Mouse (Mus musculus) heart, adult 2 months (tissue): ENCODE results near the gene Mgat5. TPM values are rescaled to one million over a fixed set of nuclear protein-coding genes. Genes with fewer than 3 reads are reported as not detected.

ENCODE experiments used
- DNase-seq, 2 experiments: peaks; one replicate each; pipeline ENCODE4 v3.0.0; 2021
- H3K27ac ChIP-seq: fragments of 200-600 bp; 2 replicates; pipeline ENCODE4 v1.8.1; 2022
- H3K27me3 ChIP-seq: fragments of 200-500 bp; 2 replicates; pipeline ENCODE4 v1.6.1; 2012; ENCODE audit warnings: mild to moderate bottlenecking, low read length, inconsistent platforms, mixed read lengths; ENCODE audit not compliant: control insufficient read depth, insufficient read depth
- H3K36me3 ChIP-seq: fragments of 200-500 bp; 2 replicates; pipeline ENCODE4 v1.6.1; 2012; ENCODE audit warnings: low read length, inconsistent platforms; ENCODE audit not compliant: control insufficient read depth, insufficient read depth
- H3K4me1 ChIP-seq: fragments of 200-500 bp; 2 replicates; pipeline ENCODE4 v1.6.1; 2011; ENCODE audit warnings: low read length; ENCODE audit not compliant: control insufficient read depth, insufficient read depth
- H3K4me3 ChIP-seq: fragments of 200-600 bp; 2 replicates; pipeline ENCODE4 v1.8.1; 2022
- H3K79me2 ChIP-seq: fragments of 200-500 bp; replicated peaks from 2 replicates; pipeline ENCODE4 v1.6.1; 2012; ENCODE audit warnings: mild to moderate bottlenecking, inconsistent platforms, low read length, moderate library complexity, mixed read lengths; ENCODE audit not compliant: control insufficient read depth, insufficient read depth
- H3K9ac ChIP-seq: fragments of 200-500 bp; 2 replicates; pipeline ENCODE4 v1.6.1; 2012; ENCODE audit warnings: low read depth, mild to moderate bottlenecking, control low read depth, inconsistent platforms, low read length, mixed read lengths
- CTCF ChIP-seq: fragments of 200-600 bp; IDR thresholded peaks from 2 replicates; pipeline ENCODE4 v1.8.1; 2022; ENCODE audit warnings: antibody characterized with exemption, mild to moderate bottlenecking, moderate library complexity
- EP300 ChIP-seq: fragments of 200-500 bp; IDR thresholded peaks from 2 replicates; pipeline ENCODE4 v1.6.1; 2011; ENCODE audit warnings: low read depth, low read length, control low read depth; ENCODE audit not compliant: insufficient read depth
- POLR2A ChIP-seq: fragments of 200-500 bp; IDR thresholded peaks from 2 replicates; pipeline ENCODE4 v1.6.1; 2011; ENCODE audit warnings: mild to moderate bottlenecking, low read depth, low read length, control low read depth; ENCODE audit not compliant: insufficient read depth
- WGBS: fragments of 180-500 bp; shearing (Covaris S2); methylation state at CpG from one replicate; pipeline ENCODE4 v1.1.7; 2018; 5-methylcytosine and 5-hydroxymethylcytosine counted together
- intact Hi-C: fragments of 180-260 bp; cut with DNase I; formaldehyde crosslinking; loops from one replicate; pipeline ENCODE4 v1.15.1; 2025
- polyA plus RNA-seq: library from polyadenylated mRNA; depleted of rRNA; stranded (reverse); fragments of >200 nt; gene quantifications from 2 replicates; pipeline ENCODE4 v1.2.3, GENCODE M21; 2012
- total RNA-seq, 2 experiments: library from RNA; stranded (reverse); gene quantifications; 2 replicates each; pipeline ENCODE4 v1.2.3; 2021

Mgat5 gene
- total and polyA plus RNA-seq, 3 experiments: 5.6 to 16.7 (median 13.6) TPM

GRCm38 (mm10) chr1:127212812-127213211 lies 8.0 kb downstream of the Mgat5 start:
- no peak for TF ChIP-seq CTCF
- no peak for TF ChIP-seq POLR2A
- TF ChIP-seq EP300: no peak
- Histone ChIP-seq H3K4me1 (peaks cover 3% of the 10 kb centered on the region), H3K27me3 (no peaks in the 10 kb centered on the region), H3K27ac (no peak overlapping the region), H3K79me2 (peaks cover 4% of the 10 kb centered on the region), H3K9ac (no peak overlapping the region), H3K36me3 (no peaks in the 10 kb centered on the region), H3K4me3 (no peak overlapping the region)
- intact Hi-C loops: no loop called here
- no peak for DNase-seq
- WGBS: 43% methylated on average over 1 of the region's 1 CpGs

GRCm38 (mm10) chr1:127213434-127213833 lies 8.6 kb downstream of the Mgat5 start:
- intact Hi-C loops: no loop called here
- H3K36me3 ChIP-seq: no peaks in the 10 kb centered on the region
- DNase-seq: no peak
- H3K27me3 ChIP-seq: no peaks in the 10 kb centered on the region
- TF ChIP-seq EP300 (no peak), CTCF (no peak), POLR2A (no peak)
- H3K4me1 ChIP-seq: peaks cover 3% of the 10 kb centered on the region
- peaks cover 4% of the 10 kb centered on the region for H3K79me2 ChIP-seq
- no peak overlapping the region for H3K9ac ChIP-seq
- H3K27ac ChIP-seq: no peak overlapping the region
- H3K4me3 ChIP-seq: no peak overlapping the region
- WGBS: 76% methylated on average over 3 of the region's 3 CpGs

- H3K79me2 ChIP-seq: peaks cover 4% of the 10 kb centered on the region
- WGBS: 94% methylated on average over 8 of the region's 8 CpGs
- H3K27ac ChIP-seq: no peak overlapping the region
- H3K9ac ChIP-seq: no peak overlapping the region
- H3K27me3 ChIP-seq: no peaks in the 10 kb centered on the region
- intact Hi-C loops: no loop called here
- peaks cover 3% of the 10 kb centered on the region for H3K4me1 ChIP-seq
- no peaks in the 10 kb centered on the region for H3K36me3 ChIP-seq
- no peak overlapping the region for H3K4me3 ChIP-seq
- no peak for DNase-seq
- TF ChIP-seq EP300: no peak
- no peak for TF ChIP-seq CTCF
- no peak for TF ChIP-seq POLR2A
Observed at GRCm38 (mm10) chr1:127214585-127215232, 9.9 kb downstream of the Mgat5 start.

GRCm38 (mm10) chr1:127216979-127217378 lies 12.2 kb downstream of the Mgat5 start:
- Histone ChIP-seq H3K79me2 (peaks cover 4% of the 10 kb centered on the region), H3K4me3 (no peak overlapping the region), H3K9ac (no peak overlapping the region), H3K4me1 (peaks cover 2% of the 10 kb centered on the region), H3K36me3 (no peaks in the 10 kb centered on the region), H3K27ac (no peak overlapping the region), H3K27me3 (no peaks in the 10 kb centered on the region)
- intact Hi-C loops: no loop called here
- 49% methylated on average over 2 of the region's 2 CpGs for WGBS
- TF ChIP-seq CTCF (no peak), EP300 (no peak), POLR2A (no peak)
- DNase-seq: no peak

GRCm38 (mm10) chr1:127217665-127218064 lies 12.8 kb downstream of the Mgat5 start:
- TF ChIP-seq EP300 (no peak), POLR2A (no peak), CTCF (no peak)
- Histone ChIP-seq H3K9ac (no peak overlapping the region), H3K36me3 (no peaks in the 10 kb centered on the region), H3K27ac (no peak overlapping the region), H3K27me3 (no peaks in the 10 kb centered on the region), H3K79me2 (peaks cover 1% of the 10 kb centered on the region), H3K4me3 (no peak overlapping the region), H3K4me1 (no peaks in the 10 kb centered on the region; the same call in none of the 2 replicates)
- intact Hi-C loops: no loop called here
- 95% methylated on average over 4 of the region's 4 CpGs for WGBS
- no peak for DNase-seq

- 85% methylated on average over 7 of the region's 7 CpGs for WGBS
Observed at GRCm38 (mm10) chr1:127218182-127218581, 13.4 kb downstream of the Mgat5 start.

More at GRCm38 (mm10) chr1:127218182-127218581, 13.4 kb downstream of the Mgat5 start:
- H3K9ac ChIP-seq: no peak overlapping the region
- intact Hi-C loops: no loop called here
- DNase-seq: no peak
- H3K4me1 ChIP-seq: no peaks in the 10 kb centered on the region; the same call in none of the 2 replicates
- H3K27me3 ChIP-seq: no peaks in the 10 kb centered on the region
- peaks cover 1% of the 10 kb centered on the region for H3K79me2 ChIP-seq
- TF ChIP-seq POLR2A: no peak
- no peak for TF ChIP-seq CTCF
- no peak for TF ChIP-seq EP300
- H3K27ac ChIP-seq: no peak overlapping the region
- no peaks in the 10 kb centered on the region for H3K36me3 ChIP-seq
- no peak overlapping the region for H3K4me3 ChIP-seq
